Mouse (Mus musculus): ENCODE measurements around the gene Mettl15. TPM values are rescaled to one million over a fixed set of nuclear protein-coding genes. Genes with fewer than 3 reads are reported as not detected.

Mettl15 gene
- 11.6 and 12.0 TPM in 2 replicates for polyA plus RNA-seq (2016; fragmentation: Nextera tagmentation; extraction: Ambion mirVana)

DNA sequence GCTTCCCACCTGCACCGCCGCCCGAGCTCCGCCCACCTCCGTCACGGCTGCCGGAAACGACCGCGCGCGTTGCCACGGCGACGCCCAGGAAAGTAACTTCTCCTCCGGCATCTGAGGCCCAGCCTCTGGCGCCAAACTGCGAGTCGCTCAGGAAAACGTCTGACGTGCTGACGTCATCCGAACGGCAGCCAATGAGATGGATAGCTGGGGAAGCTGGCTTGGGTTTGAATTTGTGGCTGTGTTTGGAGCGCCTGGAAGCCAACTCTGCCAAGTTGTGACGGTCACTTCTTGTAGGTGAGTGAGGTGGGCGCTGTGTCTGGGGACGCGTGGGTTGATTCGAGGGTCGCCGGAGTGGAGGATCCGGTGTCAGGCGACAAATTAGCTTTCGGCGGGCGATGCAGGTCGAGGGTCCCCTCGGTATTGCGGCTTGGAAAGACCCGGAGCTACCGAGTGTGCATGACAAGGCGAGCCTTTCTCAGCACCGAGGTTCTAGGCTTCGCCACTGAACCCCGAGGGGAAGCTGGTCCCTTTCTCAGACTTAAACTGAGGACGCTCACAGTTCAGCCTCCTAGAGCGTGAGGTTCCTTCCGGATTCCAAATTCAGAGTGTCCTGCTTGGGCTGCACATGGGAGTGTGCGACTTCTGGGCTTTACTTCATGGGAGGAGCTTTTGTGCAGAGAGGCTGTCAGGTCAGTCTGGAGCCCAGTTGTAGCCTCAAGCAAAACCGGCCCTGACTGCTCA lies at the start of gene Mettl15, which contains the start of gene Kif18a:
Gene Mettl15 (minus strand): TSS at position 149 of the 741 bp plus-strand sequence.
Gene Kif18a (plus strand): TSS at position 139 of the 741 bp plus-strand sequence.
- Histone ChIP-seq H3K36me3 (peaks cover 2% of the 10 kb centered on the region; the same call in 1 of the 2 replicates), H3K9me3 (replicated peaks) (no peaks in the 10 kb centered on the region), H3K4me3 (peak within 1 kb of the TSS; percentile 87), H3K27ac (replicated peaks) (peak within 1 kb of the TSS; percentile 95), H3K27me3 (ENCODE audit: low read depth, poor library complexity, severe bottlenecking) (no peaks in the 10 kb centered on the region), H3K4me1 (peaks cover 26% of the 10 kb centered on the region)
- peak; percentile 96 for DNase-seq (ENCODE audit: low spot score)
- WGBS, result under 1% methylated on average over 51 of the region's 51 CpGs

DNA sequence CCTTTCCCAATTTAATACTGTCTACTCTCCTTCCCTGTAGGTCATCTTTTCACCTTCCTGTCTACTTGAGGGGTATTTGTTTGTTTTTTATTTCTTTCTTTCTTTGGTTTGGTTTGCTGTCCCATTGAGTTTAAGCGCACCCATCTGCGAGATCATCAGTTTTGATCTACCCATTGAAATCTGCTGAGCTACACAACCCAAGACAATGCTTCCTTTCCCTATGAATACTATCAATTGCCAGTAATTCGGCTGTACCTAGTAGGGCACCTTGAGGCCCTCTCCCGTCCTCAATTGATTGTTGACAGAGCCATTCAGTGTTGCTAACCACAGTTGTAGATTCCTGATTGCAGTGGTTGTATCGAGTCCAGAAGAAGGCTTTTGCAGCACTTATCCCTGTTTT lies 30.8 kb upstream of the Mettl15 start:
- 95% methylated on average over 5 of the region's 5 CpGs for WGBS
- DNase-seq (ENCODE audit: low spot score), result no peak
- Histone ChIP-seq H3K4me1 (no peaks in the 10 kb centered on the region), H3K36me3 (peaks cover 93% of the 10 kb centered on the region), H3K27ac (replicated peaks) (no peak overlapping the region), H3K9me3 (replicated peaks) (no peaks in the 10 kb centered on the region), H3K4me3 (no peak overlapping the region), H3K27me3 (ENCODE audit: low read depth, poor library complexity, severe bottlenecking) (no peaks in the 10 kb centered on the region)

- DNase-seq (ENCODE audit: low spot score), result no peak
- H3K27me3 ChIP-seq (ENCODE audit: low read depth, poor library complexity, severe bottlenecking), result no peaks in the 10 kb centered on the region
These were observed 23.1 kb upstream of the Mettl15 start for GRCm38 (mm10) chr2:109303638-109304037.

DNA sequence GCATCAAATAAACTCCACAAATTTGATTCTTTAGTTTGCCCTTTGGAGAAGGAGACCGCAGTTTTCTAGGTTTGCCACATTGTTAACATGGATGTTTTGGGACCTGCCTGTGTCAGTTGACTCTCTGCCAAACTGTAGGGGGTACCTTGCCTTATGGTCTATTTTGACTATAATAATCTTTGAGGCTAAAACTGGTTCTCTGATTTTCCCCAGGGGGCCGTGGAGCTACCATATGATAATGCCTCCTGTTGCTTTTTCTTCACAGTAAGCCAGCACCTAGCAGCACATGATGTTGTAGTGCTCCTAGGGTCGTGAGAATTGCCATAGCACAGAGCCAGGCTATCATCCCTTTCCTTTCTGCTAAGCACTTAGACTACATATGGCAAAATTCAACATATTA lies 21.7 kb upstream of the Mettl15 start:
- H3K4me3 ChIP-seq, result no peak overlapping the region
- no peaks in the 10 kb centered on the region for H3K27me3 ChIP-seq (ENCODE audit: low read depth, poor library complexity, severe bottlenecking)
- peaks cover 84% of the 10 kb centered on the region for H3K36me3 ChIP-seq
- H3K27ac ChIP-seq (replicated peaks), result no peak overlapping the region
- WGBS, result 95% methylated on average over 3 of the region's 3 CpGs
- H3K9me3 ChIP-seq (replicated peaks), result no peaks in the 10 kb centered on the region
- DNase-seq (ENCODE audit: low spot score), result no peak
- no peaks in the 10 kb centered on the region for H3K4me1 ChIP-seq

More at GRCm38 (mm10) chr2:109303638-109304037, 23.1 kb upstream of the Mettl15 start:
- Histone ChIP-seq H3K4me3 (no peak overlapping the region), H3K4me1 (no peaks in the 10 kb centered on the region), H3K36me3 (peaks cover 87% of the 10 kb centered on the region), H3K9me3 (replicated peaks) (no peaks in the 10 kb centered on the region), H3K27ac (replicated peaks) (no peak overlapping the region)

DNA sequence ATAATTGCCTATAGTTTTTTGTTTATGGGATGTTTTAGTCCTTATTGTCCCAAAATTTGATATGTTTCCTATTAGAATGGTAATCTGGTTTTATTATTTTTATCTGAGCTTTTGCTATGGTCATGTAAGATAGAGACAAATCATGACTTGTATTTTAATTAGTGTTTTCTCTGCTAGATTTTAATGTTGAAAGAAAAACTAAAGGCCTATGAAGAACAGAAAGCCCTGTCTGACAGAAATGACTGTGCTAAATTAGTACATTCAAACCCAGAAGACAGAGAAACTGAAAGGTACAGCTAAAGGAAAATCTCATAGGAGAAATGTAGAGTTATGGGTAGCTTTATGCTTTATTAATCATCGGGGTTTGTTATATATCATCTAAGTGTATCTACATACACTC lies 17.6 kb upstream of the Mettl15 start:
- no peaks in the 10 kb centered on the region for H3K27me3 ChIP-seq (ENCODE audit: low read depth, poor library complexity, severe bottlenecking)
- H3K27ac ChIP-seq (replicated peaks), result no peak overlapping the region
- WGBS, result 100% methylated on average over 1 of the region's 1 CpGs
- no peaks in the 10 kb centered on the region for H3K4me1 ChIP-seq
- DNase-seq (ENCODE audit: low spot score), result no peak
- H3K9me3 ChIP-seq (replicated peaks), result no peaks in the 10 kb centered on the region
- H3K4me3 ChIP-seq, result no peak overlapping the region
- H3K36me3 ChIP-seq, result peaks cover 79% of the 10 kb centered on the region

- Histone ChIP-seq H3K4me3 (no peak overlapping the region), H3K27ac (replicated peaks) (no peak overlapping the region), H3K36me3 (peaks cover 84% of the 10 kb centered on the region), H3K27me3 (ENCODE audit: low read depth, poor library complexity, severe bottlenecking) (no peaks in the 10 kb centered on the region), H3K4me1 (no peaks in the 10 kb centered on the region), H3K9me3 (replicated peaks) (no peaks in the 10 kb centered on the region)
- 93% methylated on average over 5 of the region's 5 CpGs for WGBS
- no peak for DNase-seq (ENCODE audit: low spot score)
These were observed 15.7 kb upstream of the Mettl15 start for GRCm38 (mm10) chr2:109296264-109296663.

- DNase-seq (ENCODE audit: low spot score), result no peak
- Histone ChIP-seq H3K27ac (replicated peaks) (no peak overlapping the region), H3K36me3 (peaks cover 65% of the 10 kb centered on the region), H3K9me3 (replicated peaks) (no peaks in the 10 kb centered on the region), H3K27me3 (ENCODE audit: low read depth, poor library complexity, severe bottlenecking) (no peaks in the 10 kb centered on the region), H3K4me1 (no peaks in the 10 kb centered on the region), H3K4me3 (no peak overlapping the region)
- 96% methylated on average over 6 of the region's 6 CpGs for WGBS
These were observed 8.8 kb upstream of the Mettl15 start for GRCm38 (mm10) chr2:109289327-109289726.

DNA sequence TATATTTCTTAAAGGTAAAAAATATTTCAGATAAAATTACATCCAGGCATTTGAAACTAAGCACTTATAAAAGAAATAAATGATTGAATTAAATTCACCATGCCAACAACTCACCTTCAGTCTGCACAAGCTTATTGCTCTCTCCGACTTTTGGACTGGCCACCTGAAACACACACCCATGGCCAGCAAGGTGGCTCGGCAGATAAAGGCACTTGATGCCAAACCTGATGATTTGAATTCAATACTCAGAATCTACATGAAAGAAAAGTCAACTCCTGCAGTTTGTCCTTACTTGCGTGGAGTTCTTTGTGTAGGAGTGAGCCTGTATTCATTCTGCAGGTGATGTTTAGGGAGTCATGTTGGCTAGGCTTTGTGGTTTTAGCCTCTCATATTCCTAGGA lies 3.6 kb upstream of the Mettl15 start:
- no peak overlapping the region for H3K27ac ChIP-seq (replicated peaks)
- H3K27me3 ChIP-seq (ENCODE audit: low read depth, poor library complexity, severe bottlenecking), result no peaks in the 10 kb centered on the region
- WGBS, result 95% methylated on average over 3 of the region's 3 CpGs
- DNase-seq (ENCODE audit: low spot score), result no peak
- peaks cover 14% of the 10 kb centered on the region for H3K4me1 ChIP-seq
- H3K9me3 ChIP-seq (replicated peaks), result no peaks in the 10 kb centered on the region
- H3K4me3 ChIP-seq, result no peak overlapping the region
- peaks cover 17% of the 10 kb centered on the region for H3K36me3 ChIP-seq

DNA sequence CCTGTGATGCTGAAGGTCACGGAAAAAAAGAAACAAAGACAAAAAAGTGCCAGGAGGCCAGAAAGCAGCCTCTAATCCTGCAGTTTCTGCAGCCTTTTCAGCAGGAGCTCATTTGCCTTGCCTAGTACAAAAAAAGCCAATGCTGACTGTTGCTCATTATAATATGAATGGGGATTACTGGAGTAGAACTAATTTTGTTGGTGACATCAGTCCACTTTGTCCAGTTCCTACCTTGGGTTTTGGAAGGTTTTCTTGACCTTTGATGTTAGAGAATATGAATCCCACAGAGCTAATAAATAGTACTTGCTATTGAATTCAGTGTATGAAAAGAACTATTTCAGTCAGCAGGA lies 768 bp upstream of the Mettl15 start:
- peak overlapping the region; percentile 95 for H3K27ac ChIP-seq (replicated peaks)
- WGBS, result 0% methylated on average over 1 of the region's 1 CpGs
- H3K4me1 ChIP-seq, result peaks cover 26% of the 10 kb centered on the region
- no peaks in the 10 kb centered on the region for H3K27me3 ChIP-seq (ENCODE audit: low read depth, poor library complexity, severe bottlenecking)
- no peaks in the 10 kb centered on the region for H3K9me3 ChIP-seq (replicated peaks)
- peaks cover 2% of the 10 kb centered on the region; the same call in 1 of the 2 replicates for H3K36me3 ChIP-seq
- DNase-seq (ENCODE audit: low spot score), result no peak
- H3K4me3 ChIP-seq, result peak overlapping the region; percentile 87

GRCm38 (mm10) chr2:109280272-109280599 lies 312 bp downstream of the Mettl15 start:
- peak overlapping the region; percentile 95 for H3K27ac ChIP-seq (replicated peaks)
- no peaks in the 10 kb centered on the region for H3K27me3 ChIP-seq (ENCODE audit: low read depth, poor library complexity, severe bottlenecking)
- H3K9me3 ChIP-seq (replicated peaks), result no peaks in the 10 kb centered on the region
- 8% methylated on average over 4 of the region's 4 CpGs for WGBS
- H3K4me3 ChIP-seq, result peak overlapping the region; percentile 87
- H3K36me3 ChIP-seq, result peaks cover 2% of the 10 kb centered on the region; the same call in 1 of the 2 replicates
- DNase-seq (ENCODE audit: low spot score), result no peak
- H3K4me1 ChIP-seq, result peaks cover 26% of the 10 kb centered on the region

DNA sequence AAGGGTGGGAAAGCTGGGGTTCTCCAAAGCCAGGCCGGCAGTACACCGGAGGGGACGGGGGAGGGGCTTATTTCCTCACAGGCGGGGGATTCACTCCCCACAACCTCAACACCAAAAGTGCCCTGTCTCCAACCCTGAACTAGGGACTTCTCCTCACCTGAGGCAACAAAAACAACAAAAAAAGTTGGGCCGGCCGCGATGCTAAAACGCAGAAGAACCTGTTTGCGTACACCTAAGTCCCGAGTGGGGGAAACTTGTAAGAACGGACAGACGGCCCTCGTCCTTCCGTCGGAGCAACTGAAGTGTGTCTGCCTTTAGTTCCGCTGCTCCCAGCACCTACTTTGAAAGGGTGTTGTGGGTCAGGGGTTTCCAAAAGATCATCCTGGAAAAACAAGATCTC lies 2.5 kb downstream of the Mettl15 start:
- Histone ChIP-seq H3K36me3 (no peaks in the 10 kb centered on the region), H3K4me3 (peak overlapping the region; percentile 63), H3K27me3 (ENCODE audit: low read depth, poor library complexity, severe bottlenecking) (no peaks in the 10 kb centered on the region), H3K4me1 (peaks cover 26% of the 10 kb centered on the region), H3K9me3 (replicated peaks) (no peaks in the 10 kb centered on the region), H3K27ac (replicated peaks) (peak overlapping the region; percentile 83)
- WGBS, result under 1% methylated on average over 16 of the region's 16 CpGs
- DNase-seq (ENCODE audit: low spot score), result peak; percentile 52

DNA sequence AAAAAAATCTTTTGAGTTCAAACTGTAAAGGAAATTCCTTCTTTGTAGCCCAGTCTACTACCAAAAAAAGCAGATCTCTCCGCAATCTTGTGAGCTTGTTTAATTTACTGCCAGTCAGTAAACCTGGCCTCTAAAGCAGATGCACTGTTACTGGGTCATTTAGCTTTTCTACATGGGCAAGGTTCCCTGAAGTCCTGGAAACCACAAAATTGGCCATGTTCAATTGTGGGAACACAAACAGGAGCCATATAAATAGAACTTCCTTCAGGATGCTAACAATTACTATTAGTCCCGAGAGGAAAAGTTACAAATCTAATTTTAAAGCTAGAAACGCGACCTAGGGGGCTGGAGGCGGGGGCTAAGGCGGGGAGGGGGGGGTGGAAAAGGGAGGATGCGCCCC lies 3.0 kb downstream of the Mettl15 start:
- 9% methylated on average over 7 of the region's 7 CpGs for WGBS
- DNase-seq (ENCODE audit: low spot score), result no peak
- Histone ChIP-seq H3K4me3 (peak overlapping the region; percentile 63), H3K27ac (replicated peaks) (peak overlapping the region; percentile 83), H3K4me1 (peaks cover 26% of the 10 kb centered on the region), H3K36me3 (no peaks in the 10 kb centered on the region), H3K27me3 (ENCODE audit: low read depth, poor library complexity, severe bottlenecking) (no peaks in the 10 kb centered on the region), H3K9me3 (replicated peaks) (no peaks in the 10 kb centered on the region)

GRCm38 (mm10) chr2:109273098-109273497 lies 7.5 kb downstream of the Mettl15 start:
- WGBS, result 84% methylated on average over 1 of the region's 1 CpGs
- DNase-seq (ENCODE audit: low spot score), result no peak
- no peak overlapping the region for H3K4me3 ChIP-seq
- H3K4me1 ChIP-seq, result peaks cover 7% of the 10 kb centered on the region; the same call in 1 of the 2 replicates
- H3K9me3 ChIP-seq (replicated peaks), result no peaks in the 10 kb centered on the region
- no peaks in the 10 kb centered on the region for H3K27me3 ChIP-seq (ENCODE audit: low read depth, poor library complexity, severe bottlenecking)
- H3K36me3 ChIP-seq, result no peaks in the 10 kb centered on the region
- H3K27ac ChIP-seq (replicated peaks), result no peak overlapping the region

Data from midbrain, embryonic 10.5 days (tissue).